In genomic region chr16:84995441-84995867, GRCm38 (mm10) we compare ENCODE assay signal across 17 mouse cellular contexts.
A peak's percentile ranks its signal among the peaks of the same experiment; 100 is the strongest.
DNase-seq lines count a peak whose midpoint lies in the region; ATAC-seq lines count a peak whose summit lies in the region.
"Had no signal": no experiment of that assay in that cellular context is flagged by ENCODE, and none has a peak within 500 bp of the region (broad histone marks: within the 10 kb centered on the region; RNA-seq: fewer than 3 reads in every experiment).

No protein-coding gene starts in this region.

- no peak for DNase-seq in frontal cortex, postnatal 10 days (ENCODE audit: low spot score in 2 of 2)
- DNase-seq in lung, postnatal 14 days: peak; percentile 70
- DNase-seq in thymus, postnatal 0 days (ENCODE audit: low spot score): no peak
- DNase-seq in ovary, postnatal 14 days (ENCODE audit: low spot score): no peak
- DNase-seq in thymus, adult 18-20 months: no peak
- DNase-seq: B cell, adult 2 months; cerebellum, adult 18-20 months; gastrocnemius, postnatal 36 days; heart, postnatal 36 days; kidney, adult 11 months; kidney, postnatal 4 days had no signal

- no peak overlapping the region for H3K4me3 ChIP-seq in neural tube, embryonic 13.5 days
- H3K4me3 ChIP-seq in neural tube, embryonic 15.5 days (replicated peaks): no peak overlapping the region
- H3K4me3 ChIP-seq: left cerebral cortex, adult 2 months; limb, embryonic 13.5 days had no signal

- no peak overlapping the region for H3K4me2 ChIP-seq in neural tube, embryonic 13.5 days
- no peak overlapping the region for H3K4me2 ChIP-seq in neural tube, embryonic 15.5 days
- H3K4me2 ChIP-seq: limb, embryonic 13.5 days had no signal

- H3K27ac ChIP-seq in neural tube, embryonic 13.5 days (replicated peaks): 0 out of 2 replicates have a peak overlapping the region, but pooled peaks have one; percentile 13
- no peak overlapping the region for H3K27ac ChIP-seq in neural tube, embryonic 15.5 days (replicated peaks)
- H3K27ac ChIP-seq: left cerebral cortex, adult 2 months; limb, embryonic 13.5 days had no signal

- ATAC-seq in frontal cortex, adult (ENCODE audit: low TSS enrichment): peak; percentile 32; the same call in 1 of the 2 replicates
- ATAC-seq in neural tube, embryonic 13.5 days (ENCODE audit: low read depth): no peak
- no peak for ATAC-seq in neural tube, embryonic 15.5 days (ENCODE audit: low FRiP score)

- H3K27me3 ChIP-seq in neural tube, embryonic 13.5 days: no peaks in the 10 kb centered on the region
- no peaks in the 10 kb centered on the region for H3K27me3 ChIP-seq in neural tube, embryonic 15.5 days (replicated peaks)
- H3K27me3 ChIP-seq: limb, embryonic 13.5 days had no signal

- H3K36me3 ChIP-seq in neural tube, embryonic 13.5 days: peaks cover 68% of the 10 kb centered on the region
- peaks cover 33% of the 10 kb centered on the region for H3K36me3 ChIP-seq in neural tube, embryonic 15.5 days
- H3K36me3 ChIP-seq: G1E had no signal

- peaks cover 9% of the 10 kb centered on the region for H3K4me1 ChIP-seq in neural tube, embryonic 13.5 days (replicated peaks)
- H3K4me1 ChIP-seq in neural tube, embryonic 15.5 days: no peaks in the 10 kb centered on the region
- H3K4me1 ChIP-seq: limb, embryonic 13.5 days had no signal

- H3K9ac ChIP-seq in neural tube, embryonic 13.5 days: no peak overlapping the region
- no peak overlapping the region for H3K9ac ChIP-seq in neural tube, embryonic 15.5 days (replicated peaks)
- H3K9ac ChIP-seq: limb, embryonic 13.5 days had no signal

- WGBS in neural tube, embryonic 13.5 days: 73% methylated on average over 6 of the region's 6 CpGs
- WGBS in neural tube, embryonic 15.5 days: 72% methylated on average over 6 of the region's 6 CpGs

- no peaks in the 10 kb centered on the region for H3K9me3 ChIP-seq in neural tube, embryonic 13.5 days
- no peaks in the 10 kb centered on the region for H3K9me3 ChIP-seq in neural tube, embryonic 15.5 days (replicated peaks)
- H3K9me3 ChIP-seq: limb, embryonic 13.5 days had no signal
